Mouse (Mus musculus) ES-Bruce4 (cell line): Measurements from ENCODE around the gene Plch1. TPM values are rescaled to one million over a fixed set of nuclear protein-coding genes. Genes with fewer than 3 reads are reported as not detected.

ENCODE experiments used
- H3K27ac ChIP-seq: 2 replicates; pipeline ENCODE4 v1.5.1; 2012; ENCODE audit warnings: low read length, inconsistent platforms; ENCODE audit not compliant: insufficient read depth
- H3K27me3 ChIP-seq: 2 replicates; pipeline ENCODE4 v1.6.1; 2012; ENCODE audit warnings: mild to moderate bottlenecking, low read length, inconsistent platforms; ENCODE audit not compliant: control insufficient read depth, poor library complexity, insufficient read depth, severe bottlenecking
- H3K36me3 ChIP-seq: 2 replicates; pipeline ENCODE4 v1.6.1; 2012; ENCODE audit warnings: inconsistent platforms, mild to moderate bottlenecking, low read length, moderate library complexity; ENCODE audit not compliant: control insufficient read depth, poor library complexity, insufficient read depth, severe bottlenecking
- H3K4me1 ChIP-seq: one replicate; pipeline ENCODE4 v1.8.1; 2011; ENCODE audit warnings: low read length; ENCODE audit not compliant: control insufficient read depth, insufficient read depth
- H3K4me3 ChIP-seq: 2 replicates; pipeline ENCODE4 v1.5.1; 2011; ENCODE audit warnings: low read depth, mild to moderate bottlenecking, low read length
- H3K9ac ChIP-seq: 2 replicates; pipeline ENCODE4 v1.6.1; 2012; ENCODE audit warnings: low read depth, mild to moderate bottlenecking, inconsistent platforms; ENCODE audit not compliant: poor library complexity, severe bottlenecking
- H3K9me3 ChIP-seq: replicated peaks from 2 replicates; pipeline ENCODE4 v1.6.1; 2012; ENCODE audit warnings: mild to moderate bottlenecking, low read length, inconsistent platforms; ENCODE audit not compliant: control insufficient read depth, poor library complexity, insufficient read depth, severe bottlenecking
- CTCF ChIP-seq: IDR thresholded peaks from one replicate; pipeline ENCODE4 v1.8.1; 2011; ENCODE audit warnings: low read depth, low read length
- EP300 ChIP-seq: IDR thresholded peaks from 2 replicates; pipeline ENCODE4 v1.6.1; 2011; ENCODE audit warnings: low read depth, low read length; ENCODE audit not compliant: insufficient read depth
- POLR2A ChIP-seq: IDR thresholded peaks from one replicate; pipeline ENCODE4 v1.8.1; 2011; ENCODE audit warnings: low read length; ENCODE audit not compliant: insufficient read depth
- polyA plus RNA-seq: library from polyadenylated mRNA; stranded (reverse); fragments of >200 nt; gene quantifications from 2 replicates; pipeline ENCODE4 v1.2.4, GENCODE M21; 2011; ENCODE audit warnings: low read depth; ENCODE audit not compliant: missing spikeins, insufficient read depth, insufficient read length

Plch1 gene
- polyA plus RNA-seq, 1 experiment, result 6.8 TPM

DNA sequence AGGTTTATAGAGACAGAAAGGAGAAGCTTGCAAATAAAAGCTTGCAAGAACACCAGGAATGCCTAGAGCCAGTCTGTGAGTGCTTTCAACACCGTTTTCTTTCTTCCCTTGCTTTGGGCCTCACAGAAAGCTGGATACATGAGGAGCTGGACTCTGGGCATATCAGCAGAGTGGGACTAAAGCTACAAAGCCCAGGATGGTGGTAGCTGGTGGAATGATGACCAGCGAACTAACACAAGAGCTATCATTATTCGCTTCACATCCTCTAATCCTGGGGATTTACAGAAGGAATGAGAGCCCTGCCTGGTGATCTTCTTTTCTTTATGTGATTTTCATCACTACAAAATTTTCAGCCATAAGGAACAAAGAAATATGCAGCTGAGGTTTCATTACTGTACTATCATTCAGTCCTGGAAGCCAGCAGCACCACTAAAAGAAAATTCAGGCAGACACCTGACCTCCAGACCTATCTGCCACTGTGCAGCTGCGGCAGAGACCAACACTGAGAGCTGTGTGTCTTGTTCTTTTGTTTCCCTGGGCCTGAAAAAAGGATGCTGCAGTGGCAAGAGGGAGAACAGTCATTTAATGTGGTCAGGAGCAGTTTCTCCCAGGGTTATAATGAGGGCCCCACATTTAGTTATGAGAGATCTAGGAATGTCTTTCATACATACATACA is 172.5 kb downstream of the Plch1 start:
- TF ChIP-seq EP300 (no peak), POLR2A (no peak), CTCF (no peak)
- Histone ChIP-seq H3K27me3 (no peaks in the 10 kb centered on the region), H3K27ac (no peak overlapping the region), H3K4me1 (no peaks in the 10 kb centered on the region), H3K9me3 (no peaks in the 10 kb centered on the region), H3K4me3 (no peak overlapping the region), H3K9ac (no peak overlapping the region), H3K36me3 (no peaks in the 10 kb centered on the region)

- TF ChIP-seq POLR2A (no peak), CTCF (no peak), EP300 (no peak)
These were observed 205.6 kb downstream of the Plch1 start for GRCm38 (mm10) chr3:63693694-63694093.

DNA sequence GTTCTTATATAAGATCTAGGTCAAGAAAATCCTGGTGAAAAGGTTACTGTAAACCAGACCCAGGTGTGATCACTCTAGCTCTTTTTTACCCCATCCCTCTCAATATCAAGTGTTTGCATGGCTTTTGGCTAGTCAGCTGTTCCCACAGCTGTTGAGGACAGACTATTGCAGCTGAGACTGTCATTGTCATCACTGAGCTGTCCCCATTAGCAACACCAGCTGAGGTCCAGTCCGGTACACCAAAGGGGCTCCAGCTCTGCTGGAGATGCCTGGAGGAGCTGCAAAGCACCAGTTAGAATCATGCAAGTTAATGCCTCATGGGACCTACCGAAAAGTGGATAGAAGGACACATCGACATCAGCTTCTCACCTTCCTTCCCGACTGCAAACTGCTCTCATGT is 206.5 kb downstream of the Plch1 start:
- H3K9me3 ChIP-seq, result no peaks in the 10 kb centered on the region
- no peaks in the 10 kb centered on the region for H3K27me3 ChIP-seq
- H3K9ac ChIP-seq, result no peak overlapping the region
- H3K36me3 ChIP-seq, result no peaks in the 10 kb centered on the region
- no peaks in the 10 kb centered on the region for H3K4me1 ChIP-seq
- no peak overlapping the region for H3K4me3 ChIP-seq
- TF ChIP-seq EP300, result no peak
- no peak for TF ChIP-seq CTCF
- TF ChIP-seq POLR2A, result no peak
- H3K27ac ChIP-seq, result no peak overlapping the region

More at GRCm38 (mm10) chr3:63693694-63694093, 205.6 kb downstream of the Plch1 start:
- no peaks in the 10 kb centered on the region for H3K9me3 ChIP-seq
- H3K27me3 ChIP-seq, result no peaks in the 10 kb centered on the region
- H3K4me3 ChIP-seq, result no peak overlapping the region
- no peaks in the 10 kb centered on the region for H3K36me3 ChIP-seq
- H3K4me1 ChIP-seq, result no peaks in the 10 kb centered on the region
- H3K9ac ChIP-seq, result no peak overlapping the region
- no peak overlapping the region for H3K27ac ChIP-seq

DNA sequence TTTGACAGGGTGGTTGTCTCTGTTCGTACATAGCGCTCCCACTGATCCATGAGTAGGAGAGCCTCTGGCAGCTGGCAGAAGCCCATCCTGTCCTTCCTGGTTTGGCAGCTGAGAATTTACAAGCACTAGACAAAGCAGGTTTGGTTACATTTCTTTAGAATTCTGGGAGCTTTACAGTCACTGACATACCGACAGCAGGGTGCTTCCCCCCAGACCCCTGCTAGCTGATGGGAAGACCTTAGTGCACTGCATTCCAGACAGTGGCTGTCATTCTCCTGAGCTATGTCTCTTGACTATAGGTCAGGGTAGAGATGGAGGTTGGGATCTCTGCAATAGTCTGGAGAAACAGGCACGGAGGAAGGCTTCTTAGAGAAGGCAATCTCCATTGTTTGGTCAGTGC is 230.5 kb downstream of the Plch1 start:
- H3K27me3 ChIP-seq, result no peaks in the 10 kb centered on the region
- no peaks in the 10 kb centered on the region for H3K36me3 ChIP-seq
- no peak overlapping the region for H3K4me3 ChIP-seq
- TF ChIP-seq CTCF (no peak), POLR2A (no peak), EP300 (no peak)
- H3K27ac ChIP-seq, result no peak overlapping the region
- H3K9me3 ChIP-seq, result no peaks in the 10 kb centered on the region
- no peak overlapping the region for H3K9ac ChIP-seq
- no peaks in the 10 kb centered on the region for H3K4me1 ChIP-seq

GRCm38 (mm10) chr3:63665307-63665706 is 234.0 kb downstream of the Plch1 start:
- TF ChIP-seq CTCF, result no peak
- no peak for TF ChIP-seq EP300
- no peak for TF ChIP-seq POLR2A
- Histone ChIP-seq H3K9ac (no peak overlapping the region), H3K27me3 (no peaks in the 10 kb centered on the region), H3K4me1 (no peaks in the 10 kb centered on the region), H3K4me3 (no peak overlapping the region), H3K9me3 (no peaks in the 10 kb centered on the region), H3K27ac (no peak overlapping the region), H3K36me3 (no peaks in the 10 kb centered on the region)

DNA sequence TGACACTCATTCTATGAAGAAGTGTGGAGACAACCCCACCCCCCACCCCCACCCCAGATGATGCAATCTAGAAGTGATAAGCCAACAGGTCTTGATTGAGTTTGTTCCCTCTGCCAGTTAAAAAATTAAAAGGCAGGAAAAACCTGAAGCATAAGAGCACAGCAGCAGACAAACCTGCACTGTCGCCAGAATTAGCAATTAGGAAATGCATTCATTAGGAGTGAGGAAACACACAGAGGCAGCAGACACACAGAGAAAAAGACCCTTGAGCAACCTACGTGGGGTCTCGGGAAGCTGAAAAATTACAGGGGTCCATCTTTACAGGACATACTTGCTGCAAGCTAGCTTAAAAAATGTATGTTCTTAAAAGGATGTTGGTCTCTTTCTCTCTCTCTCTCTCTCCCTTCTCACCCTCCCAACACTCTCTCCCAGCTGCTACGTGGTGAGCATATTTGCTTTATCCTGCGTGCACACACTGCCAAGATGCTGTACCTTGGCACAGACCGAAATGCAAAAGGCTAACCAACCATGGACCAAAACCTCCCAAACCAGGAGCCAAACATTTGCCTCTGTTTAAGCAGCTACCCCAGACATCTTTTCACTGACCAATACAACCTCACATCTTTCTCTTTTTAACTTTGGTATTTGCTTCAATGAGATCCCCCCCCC is 234.6 kb downstream of the Plch1 start:
- Histone ChIP-seq H3K27ac (no peak overlapping the region), H3K9ac (no peak overlapping the region), H3K4me1 (no peaks in the 10 kb centered on the region), H3K36me3 (no peaks in the 10 kb centered on the region), H3K4me3 (no peak overlapping the region), H3K9me3 (no peaks in the 10 kb centered on the region), H3K27me3 (no peaks in the 10 kb centered on the region)
- TF ChIP-seq CTCF, result no peak

Other genes with a start within 250 kb of the Plch1 start
- gene E130311K13Rik, start 30.0 kb upstream of the Plch1 start, polyA plus RNA-seq, result 4.3 and 5.3 TPM in 2 replicates
- 13.8 and 15.2 TPM in 2 replicates for gene Slc33a1, start 65.3 kb upstream of the Plch1 start, polyA plus RNA-seq
- gene Gmps, start 76.6 kb upstream of the Plch1 start, polyA plus RNA-seq, result 55.0 and 58.3 TPM in 2 replicates
- 0.46 and 0.63 TPM in 2 replicates for gene Vmn2r1, start 182.1 kb upstream of the Plch1 start, polyA plus RNA-seq
- not detected in 2 replicates for gene Vmn2r2, start 242.5 kb upstream of the Plch1 start, polyA plus RNA-seq